Mouse (Mus musculus) lung, postnatal 0 days (tissue): Measurements from ENCODE around the gene Mfsd10.

Source experiments
- CTCF ChIP-seq: IDR thresholded peaks from 2 replicates; pipeline ENCODE4 v1.5.1; 2016; ENCODE audit warnings: antibody characterized with exemption, mild to moderate bottlenecking
- EP300 ChIP-seq: IDR thresholded peaks from 2 replicates; pipeline ENCODE4 v1.6.1; 2016; ENCODE audit warnings: antibody characterized with exemption, mild to moderate bottlenecking, control low read depth

DNA sequence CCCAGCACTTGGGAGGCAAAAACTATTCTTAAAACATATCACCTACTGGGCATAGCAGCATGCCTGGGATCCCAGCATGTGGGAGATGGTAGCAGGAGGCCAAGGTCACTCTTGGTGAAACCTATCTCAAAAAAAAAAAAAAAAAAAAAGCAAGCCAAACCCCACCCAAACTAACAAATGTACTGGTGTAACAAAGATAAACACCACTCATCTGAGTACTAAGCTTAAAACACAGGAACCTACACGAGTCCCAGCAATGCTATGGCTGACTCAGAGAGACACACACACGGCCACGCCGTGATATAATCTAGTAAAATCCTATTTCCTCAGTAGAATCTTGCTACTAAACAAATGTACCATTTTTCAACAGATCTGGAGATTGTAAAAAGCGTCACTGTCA is 15.9 kb upstream of the Mfsd10 start:
- no peak for TF ChIP-seq CTCF
- no peak for TF ChIP-seq EP300
